Mouse (Mus musculus): ENCODE measurements at regions not wholly inside any gene's neighbourhood (a gene's known extent, or its start where the extent isn't known, plus 50 kb on each side); places are given as distances from the start of the nearest gene placed in this dataset.

DNA sequence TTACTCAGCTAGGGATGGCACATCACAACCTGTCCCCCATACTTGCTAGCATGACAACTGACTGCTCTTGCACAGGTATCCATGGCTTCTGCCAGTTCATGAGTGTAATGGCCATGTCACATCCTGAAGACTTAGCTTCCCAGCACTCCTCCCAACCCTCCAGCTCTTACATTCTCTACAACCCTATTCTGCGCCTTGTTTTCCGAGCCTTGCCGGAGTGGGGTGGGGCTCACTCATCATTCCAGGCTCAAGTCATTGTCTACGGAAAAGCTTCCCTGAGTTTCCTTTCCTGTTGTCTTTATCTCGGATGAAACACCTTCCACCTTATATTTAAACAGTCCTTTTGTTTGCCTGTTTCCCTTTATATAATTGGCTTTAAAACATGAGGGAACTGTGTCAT lies 69.6 kb downstream of the Prdm13 start:
- 83% methylated on average over 5 of the region's 5 CpGs for WGBS
- Histone ChIP-seq H3K27me3 (ENCODE audit: control insufficient read depth, insufficient read depth, low read length) (no peaks in the 10 kb centered on the region), H3K27ac (ENCODE audit: low read depth, low read length) (no peak overlapping the region), H3K9me3 (ENCODE audit: control insufficient read depth, low read length) (no peaks in the 10 kb centered on the region), H3K9ac (ENCODE audit: low read depth, low read length) (no peak overlapping the region), H3K4me2 (replicated peaks; ENCODE audit: low read depth, low read length) (no peak overlapping the region), H3K4me3 (ENCODE audit: low read length) (no peak overlapping the region), H3K36me3 (ENCODE audit: control insufficient read depth, insufficient read depth, low read length) (no peaks in the 10 kb centered on the region), H3K4me1 (ENCODE audit: control insufficient read depth, insufficient read depth, low read length) (no peaks in the 10 kb centered on the region)
- ATAC-seq (ENCODE audit: low FRiP score, low TSS enrichment): no peak

DNA sequence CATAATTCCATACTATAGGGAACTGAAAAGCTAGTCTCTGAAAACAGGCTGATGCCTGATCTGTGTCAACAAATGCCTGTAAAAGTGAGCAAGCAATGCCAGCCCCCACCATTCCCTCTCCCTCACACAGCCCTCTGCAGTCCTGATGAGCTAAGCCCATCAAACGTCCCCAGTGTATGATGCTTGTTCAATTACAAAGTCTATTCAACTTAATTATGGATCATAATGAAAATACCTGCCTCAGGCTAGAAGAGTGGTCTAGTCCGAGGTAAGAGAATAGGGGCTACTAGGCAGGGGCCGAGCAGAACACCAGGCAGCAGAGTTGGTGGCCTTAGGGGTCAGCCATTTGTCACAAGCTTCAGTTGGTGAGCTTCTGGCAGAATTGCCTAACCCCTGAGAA lies 71.3 kb downstream of the Prdm13 start:
- Histone ChIP-seq H3K4me3 (ENCODE audit: low read length) (no peak overlapping the region), H3K27me3 (ENCODE audit: control insufficient read depth, insufficient read depth, low read length) (no peaks in the 10 kb centered on the region), H3K27ac (ENCODE audit: low read depth, low read length) (no peak overlapping the region), H3K9me3 (ENCODE audit: control insufficient read depth, low read length) (no peaks in the 10 kb centered on the region), H3K4me2 (replicated peaks; ENCODE audit: low read depth, low read length) (no peak overlapping the region), H3K4me1 (ENCODE audit: control insufficient read depth, insufficient read depth, low read length) (no peaks in the 10 kb centered on the region), H3K36me3 (ENCODE audit: control insufficient read depth, insufficient read depth, low read length) (no peaks in the 10 kb centered on the region), H3K9ac (ENCODE audit: low read depth, low read length) (no peak overlapping the region)
- peak; percentile 39; the same call in 1 of the 2 replicates for ATAC-seq (ENCODE audit: low FRiP score, low TSS enrichment)
- 46% methylated on average over 3 of the region's 3 CpGs for WGBS

GRCm38 (mm10) chr4:21611531-21612282 lies 74.1 kb downstream of the Prdm13 start:
- H3K4me2 ChIP-seq (replicated peaks; ENCODE audit: low read depth, low read length): no peak overlapping the region
- no peak overlapping the region for H3K27ac ChIP-seq (ENCODE audit: low read depth, low read length)
- H3K9ac ChIP-seq (ENCODE audit: low read depth, low read length): no peak overlapping the region
- H3K4me3 ChIP-seq (ENCODE audit: low read length): no peak overlapping the region
- no peaks in the 10 kb centered on the region for H3K4me1 ChIP-seq (ENCODE audit: control insufficient read depth, insufficient read depth, low read length)
- H3K9me3 ChIP-seq (ENCODE audit: control insufficient read depth, low read length): no peaks in the 10 kb centered on the region
- H3K27me3 ChIP-seq (ENCODE audit: control insufficient read depth, insufficient read depth, low read length): no peaks in the 10 kb centered on the region
- 80% methylated on average over 5 of the region's 5 CpGs for WGBS
- no peak for ATAC-seq (ENCODE audit: low FRiP score, low TSS enrichment)
- H3K36me3 ChIP-seq (ENCODE audit: control insufficient read depth, insufficient read depth, low read length): no peaks in the 10 kb centered on the region

DNA sequence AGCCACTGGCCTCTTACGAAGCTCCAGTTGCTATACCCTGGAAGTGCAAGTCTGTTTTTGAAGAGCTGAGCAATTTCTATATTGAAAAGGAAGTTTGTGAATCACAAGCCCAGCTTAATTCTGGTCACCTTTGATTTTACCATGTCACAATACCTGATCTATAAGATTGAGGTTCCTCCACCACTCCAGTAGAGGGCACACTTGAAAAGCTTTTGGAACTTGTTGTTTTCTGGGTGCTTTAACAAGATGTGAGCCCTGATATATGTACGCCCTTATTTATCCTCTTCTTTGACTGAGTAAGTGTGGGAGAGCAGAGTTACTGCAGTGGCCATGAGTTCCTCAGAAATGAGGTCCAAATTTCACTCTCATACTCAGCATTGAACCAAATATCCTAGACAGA lies 87.7 kb downstream of the Prdm13 start:
- no peak overlapping the region for H3K4me3 ChIP-seq (ENCODE audit: low read length)
- no peaks in the 10 kb centered on the region for H3K4me1 ChIP-seq (ENCODE audit: control insufficient read depth, insufficient read depth, low read length)
- H3K9me3 ChIP-seq (ENCODE audit: control insufficient read depth, low read length): no peaks in the 10 kb centered on the region
- WGBS: 60% methylated on average over 2 of the region's 2 CpGs
- no peak overlapping the region for H3K9ac ChIP-seq (ENCODE audit: low read depth, low read length)
- no peak overlapping the region for H3K27ac ChIP-seq (ENCODE audit: low read depth, low read length)
- no peak overlapping the region for H3K4me2 ChIP-seq (replicated peaks; ENCODE audit: low read depth, low read length)
- H3K27me3 ChIP-seq (ENCODE audit: control insufficient read depth, insufficient read depth, low read length): no peaks in the 10 kb centered on the region
- no peaks in the 10 kb centered on the region for H3K36me3 ChIP-seq (ENCODE audit: control insufficient read depth, insufficient read depth, low read length)
- ATAC-seq (ENCODE audit: low FRiP score, low TSS enrichment): no peak

- Histone ChIP-seq H3K27me3 (ENCODE audit: control insufficient read depth, insufficient read depth, low read length) (no peaks in the 10 kb centered on the region), H3K4me2 (replicated peaks; ENCODE audit: low read depth, low read length) (no peak overlapping the region), H3K4me1 (ENCODE audit: control insufficient read depth, insufficient read depth, low read length) (no peaks in the 10 kb centered on the region), H3K9me3 (ENCODE audit: control insufficient read depth, low read length) (no peaks in the 10 kb centered on the region), H3K36me3 (ENCODE audit: control insufficient read depth, insufficient read depth, low read length) (no peaks in the 10 kb centered on the region), H3K27ac (ENCODE audit: low read depth, low read length) (no peak overlapping the region), H3K4me3 (ENCODE audit: low read length) (no peak overlapping the region), H3K9ac (ENCODE audit: low read depth, low read length) (no peak overlapping the region)
- ATAC-seq (ENCODE audit: low FRiP score, low TSS enrichment): no peak
- WGBS: 97% methylated on average over 3 of the region's 3 CpGs
Measured at GRCm38 (mm10) chr4:21547771-21548170, 138.0 kb downstream of the Prdm13 start.

DNA sequence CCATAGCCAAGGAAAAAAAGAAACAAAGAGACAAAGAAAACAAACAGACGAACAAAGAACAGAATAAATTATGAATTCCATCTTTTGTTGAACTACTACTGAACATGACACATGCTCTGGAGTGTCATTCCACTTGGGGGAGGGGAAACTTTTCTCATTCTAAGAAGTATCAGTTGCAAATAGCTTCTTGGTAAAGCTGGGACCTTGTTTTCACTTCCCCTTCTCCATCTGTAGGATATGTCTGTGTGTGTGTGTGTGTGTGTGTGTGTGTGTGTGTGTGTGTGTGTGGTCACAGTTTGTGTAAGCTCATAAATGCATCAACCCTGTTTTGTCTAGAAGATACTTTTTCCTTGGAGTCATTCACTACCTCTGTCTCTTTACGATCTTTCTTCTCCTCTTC lies 146.2 kb downstream of the Prdm13 start:
- H3K9me3 ChIP-seq (ENCODE audit: control insufficient read depth, low read length): no peaks in the 10 kb centered on the region
- H3K4me3 ChIP-seq (ENCODE audit: low read length): no peak overlapping the region
- H3K36me3 ChIP-seq (ENCODE audit: control insufficient read depth, insufficient read depth, low read length): no peaks in the 10 kb centered on the region
- H3K4me1 ChIP-seq (ENCODE audit: control insufficient read depth, insufficient read depth, low read length): no peaks in the 10 kb centered on the region
- H3K9ac ChIP-seq (ENCODE audit: low read depth, low read length): no peak overlapping the region
- no peaks in the 10 kb centered on the region for H3K27me3 ChIP-seq (ENCODE audit: control insufficient read depth, insufficient read depth, low read length)
- no peak overlapping the region for H3K27ac ChIP-seq (ENCODE audit: low read depth, low read length)
- ATAC-seq (ENCODE audit: low FRiP score, low TSS enrichment): no peak
- 81% methylated on average over 2 of the region's 2 CpGs for WGBS
- no peak overlapping the region for H3K4me2 ChIP-seq (replicated peaks; ENCODE audit: low read depth, low read length)

DNA sequence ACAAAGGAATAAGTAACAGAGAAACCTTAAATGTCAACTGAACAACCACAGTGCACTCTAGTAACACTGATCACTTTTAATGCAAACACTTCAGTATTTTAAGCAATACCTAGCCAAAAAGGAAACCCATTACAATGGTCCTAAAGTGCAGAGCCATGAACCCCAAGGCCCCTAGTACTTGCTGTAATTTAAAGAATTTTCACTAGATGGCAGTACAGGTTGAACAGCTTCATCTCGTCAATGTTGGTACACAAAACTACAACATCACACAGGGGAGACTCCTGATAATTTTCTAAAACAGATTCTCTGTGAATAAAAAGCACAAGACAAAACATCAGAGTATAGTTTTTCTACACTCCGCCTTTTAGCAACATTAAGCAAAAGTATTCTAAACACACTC lies 149.8 kb downstream of the Prdm13 start:
- H3K4me3 ChIP-seq (ENCODE audit: low read length): no peak overlapping the region
- WGBS: 35% methylated on average over 2 of the region's 2 CpGs
- no peak overlapping the region for H3K4me2 ChIP-seq (replicated peaks; ENCODE audit: low read depth, low read length)
- no peak overlapping the region for H3K9ac ChIP-seq (ENCODE audit: low read depth, low read length)
- H3K9me3 ChIP-seq (ENCODE audit: control insufficient read depth, low read length): no peaks in the 10 kb centered on the region
- no peak for ATAC-seq (ENCODE audit: low FRiP score, low TSS enrichment)
- no peaks in the 10 kb centered on the region for H3K27me3 ChIP-seq (ENCODE audit: control insufficient read depth, insufficient read depth, low read length)
- H3K4me1 ChIP-seq (ENCODE audit: control insufficient read depth, insufficient read depth, low read length): no peaks in the 10 kb centered on the region
- H3K27ac ChIP-seq (ENCODE audit: low read depth, low read length): no peak overlapping the region
- H3K36me3 ChIP-seq (ENCODE audit: control insufficient read depth, insufficient read depth, low read length): no peaks in the 10 kb centered on the region

DNA sequence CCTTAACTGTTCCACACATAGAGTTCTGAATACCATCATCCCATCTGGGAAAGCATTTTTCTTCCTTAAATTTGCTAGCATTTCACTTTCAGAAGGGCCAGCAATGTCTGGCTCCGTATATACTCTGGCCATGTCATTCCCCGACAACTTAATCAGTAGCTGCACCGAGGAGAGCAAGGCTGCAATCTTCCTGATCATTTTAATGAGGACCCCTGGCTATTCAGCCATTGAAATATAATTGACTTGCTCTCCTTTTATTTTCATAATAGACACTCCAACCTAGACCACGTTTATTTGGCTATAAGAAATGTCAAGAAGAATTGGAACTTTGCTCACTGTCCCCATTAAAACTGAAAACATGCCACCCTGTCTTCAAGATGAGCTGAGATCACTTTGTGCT lies 153.6 kb downstream of the Prdm13 start:
- H3K9ac ChIP-seq (ENCODE audit: low read depth, low read length): no peak overlapping the region
- no peak for ATAC-seq (ENCODE audit: low FRiP score, low TSS enrichment)
- H3K36me3 ChIP-seq (ENCODE audit: control insufficient read depth, insufficient read depth, low read length): no peaks in the 10 kb centered on the region
- H3K27ac ChIP-seq (ENCODE audit: low read depth, low read length): no peak overlapping the region
- no peak overlapping the region for H3K4me3 ChIP-seq (ENCODE audit: low read length)
- H3K27me3 ChIP-seq (ENCODE audit: control insufficient read depth, insufficient read depth, low read length): no peaks in the 10 kb centered on the region
- H3K4me1 ChIP-seq (ENCODE audit: control insufficient read depth, insufficient read depth, low read length): no peaks in the 10 kb centered on the region
- no peaks in the 10 kb centered on the region for H3K9me3 ChIP-seq (ENCODE audit: control insufficient read depth, low read length)
- no peak overlapping the region for H3K4me2 ChIP-seq (replicated peaks; ENCODE audit: low read depth, low read length)
- 73% methylated on average over 4 of the region's 4 CpGs for WGBS
